Mouse (Mus musculus): Measurements from ENCODE around the gene Gm17555.

DNA sequence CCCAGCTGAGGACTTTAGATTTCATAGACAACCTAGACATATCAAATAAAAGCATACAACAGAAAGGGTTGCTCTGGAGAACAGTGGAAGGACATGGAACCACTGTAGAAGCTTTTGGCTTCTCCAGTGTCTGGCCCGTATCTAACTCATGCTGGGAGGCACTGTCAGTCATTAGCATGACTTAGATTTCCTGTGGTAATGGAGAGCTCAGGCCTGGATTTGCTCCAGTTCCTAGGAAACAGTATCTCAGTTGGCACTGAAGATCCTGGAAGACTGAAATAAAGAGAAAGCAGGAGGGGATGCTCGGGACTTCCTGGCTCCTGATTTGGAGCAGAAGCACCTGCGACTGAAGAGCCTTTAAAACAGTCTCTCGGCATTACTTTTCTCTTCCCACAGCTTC, 12.7 kb downstream of the Gm17555 start:
- TF ChIP-seq CTCF (IDR thresholded peaks at IDR 0.05; ENCODE audit: borderline replicate concordance, extremely low read depth, insufficient read depth, insufficient read length) (no peak), POLR2A (IDR thresholded peaks at IDR 0.05; ENCODE audit: borderline replicate concordance, extremely low read depth, insufficient read depth, insufficient read length, poor library complexity, severe bottlenecking) (no peak)

All from brain, embryonic 14.5 days (tissue).